Mouse (Mus musculus) thymus, postnatal 25 days (tissue): ENCODE measurements around the gene Crybb1.

Experiments
- DNase-seq: peaks from one replicate; pipeline ENCODE4 v3.0.0; 2022

The Crybb1 gene

DNA sequence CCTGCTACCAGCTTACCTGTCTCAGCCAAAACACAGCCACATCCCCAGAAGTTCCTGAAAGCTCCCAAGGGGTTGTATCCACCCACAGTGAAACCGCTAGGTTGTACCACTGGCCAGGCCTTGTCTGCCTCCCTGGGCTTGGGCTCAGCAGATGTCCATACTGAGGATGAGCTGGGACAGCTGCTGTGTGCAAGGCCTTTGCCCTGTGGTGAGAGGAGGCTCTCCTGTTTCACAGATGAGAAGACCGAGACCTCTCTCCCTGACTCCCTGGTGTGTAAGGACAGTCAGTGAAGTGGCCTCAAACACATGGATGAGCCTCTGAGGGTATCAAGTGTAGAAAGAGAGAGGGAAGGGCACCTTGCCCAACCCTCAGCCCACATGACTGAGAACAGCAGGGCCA, 32.0 kb downstream of the Crybb1 start:
- DNase-seq, result no peak

DNA sequence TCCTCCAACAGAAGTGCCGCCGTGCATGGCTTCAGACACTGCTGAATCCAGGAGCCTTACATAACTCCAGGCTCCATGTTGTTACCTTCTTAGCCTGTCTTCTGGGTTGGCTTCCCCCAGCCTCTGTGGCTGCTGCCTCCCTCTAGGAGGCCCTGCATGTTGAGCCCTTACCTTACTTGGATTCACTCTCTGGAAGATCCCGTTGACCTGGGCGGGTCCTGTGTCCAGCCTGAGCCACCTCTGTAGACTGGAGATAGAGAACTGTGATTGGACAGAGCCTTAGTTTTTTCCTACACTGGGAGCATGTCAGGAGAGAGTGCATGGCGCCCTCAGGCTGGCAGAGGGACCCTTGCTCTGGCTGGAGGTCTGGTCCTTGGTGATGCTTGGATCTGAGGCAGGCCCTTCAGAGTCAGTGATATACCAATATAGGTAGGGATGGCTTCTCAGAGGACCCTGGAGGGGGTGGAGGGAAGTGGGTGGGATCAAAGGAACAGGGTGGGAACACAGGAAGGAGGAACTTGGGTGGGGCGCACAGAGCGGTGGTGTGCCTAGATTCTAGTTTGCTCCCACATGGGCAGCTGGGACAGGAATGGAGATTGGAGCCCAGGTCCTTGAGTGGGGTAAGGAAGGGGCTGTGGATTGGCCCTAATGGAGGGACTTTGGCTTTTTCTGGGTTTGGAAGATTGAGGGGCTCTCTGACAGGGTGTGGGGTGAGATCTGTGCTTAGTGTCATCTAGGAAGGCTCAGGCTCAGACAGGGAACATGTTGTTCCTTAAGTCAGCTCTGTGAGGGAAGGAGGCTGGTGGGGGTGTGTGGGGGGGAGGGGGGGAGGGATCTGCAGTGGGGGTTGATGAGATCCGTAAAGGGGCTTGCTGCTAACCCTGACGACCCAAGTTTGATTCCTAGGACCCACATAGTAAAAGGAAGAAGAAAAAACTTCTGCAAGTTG, 32.9 kb downstream of the Crybb1 start:
- DNase-seq, result no peak

DNA sequence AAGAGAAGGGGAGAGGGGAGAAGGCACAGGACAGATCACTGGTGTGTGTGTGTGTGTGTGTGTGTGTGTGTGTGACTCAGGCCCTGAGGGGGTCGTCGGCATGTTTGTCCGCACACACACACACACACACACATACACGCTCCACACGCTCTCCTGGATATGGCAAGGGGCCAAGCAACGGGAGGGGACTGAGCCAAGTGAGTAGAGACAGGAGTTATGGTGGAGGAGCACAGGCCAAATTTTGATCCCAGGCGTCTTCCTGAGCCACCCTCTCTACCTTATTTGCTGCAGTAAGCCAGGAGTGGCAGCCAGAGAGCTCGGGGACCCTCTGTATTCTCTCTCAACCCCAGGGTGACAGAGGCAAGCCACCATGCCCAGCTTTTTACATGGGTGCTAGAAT, 33.6 kb downstream of the Crybb1 start:
- no peak for DNase-seq

DNA sequence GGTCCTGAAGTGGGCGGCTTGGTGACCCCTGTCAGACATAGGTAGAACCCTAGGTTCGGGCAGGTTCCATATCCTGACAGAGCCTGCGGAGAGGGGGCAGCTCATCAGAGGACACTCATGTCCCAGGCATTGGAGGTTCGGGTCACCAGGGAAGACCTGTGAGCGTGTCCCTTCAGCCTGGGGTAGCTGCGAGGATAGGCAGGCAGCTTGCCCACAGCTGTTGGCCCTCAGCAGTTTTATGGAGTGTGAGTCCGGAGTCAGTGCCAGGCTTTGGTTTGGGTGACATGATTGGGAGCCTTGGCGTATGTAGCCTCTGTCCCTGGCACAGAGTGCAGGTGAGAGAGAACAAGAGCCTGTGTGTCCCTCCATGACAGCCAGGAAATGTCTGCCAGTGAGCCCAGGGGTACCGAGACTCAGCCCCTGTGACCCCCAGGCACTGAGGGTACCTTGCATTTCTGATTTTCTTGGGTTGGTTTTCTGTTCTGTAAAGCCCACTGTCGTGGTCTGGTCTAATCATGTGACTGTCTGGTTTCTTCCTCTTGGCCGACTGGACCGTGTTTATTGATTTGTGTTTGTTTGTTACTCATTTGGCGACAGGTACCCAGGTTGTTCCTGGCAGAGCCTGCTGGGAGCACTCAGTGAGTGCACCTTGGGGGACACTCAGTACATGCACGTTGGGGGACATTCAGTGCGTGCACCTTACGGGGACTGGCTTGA, 34.4 kb downstream of the Crybb1 start:
- no peak for DNase-seq

DNA sequence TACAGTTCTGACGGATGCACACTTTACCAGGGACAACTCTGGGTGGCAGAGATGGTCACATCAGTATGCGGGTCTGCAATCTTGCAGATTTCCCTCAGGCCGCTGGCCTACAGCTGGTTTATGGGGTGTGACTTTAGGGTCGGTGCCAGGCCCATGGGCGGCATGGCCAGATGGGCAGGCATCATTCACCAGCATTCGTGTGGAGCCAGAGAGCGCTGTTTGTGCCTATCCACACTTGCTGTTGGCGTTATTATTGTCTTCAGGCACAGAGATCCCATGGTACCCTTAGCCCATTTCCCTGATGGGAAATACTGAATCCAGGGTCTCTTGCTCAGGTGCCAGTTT, 34.9 kb downstream of the Crybb1 start:
- DNase-seq, result no peak

DNA sequence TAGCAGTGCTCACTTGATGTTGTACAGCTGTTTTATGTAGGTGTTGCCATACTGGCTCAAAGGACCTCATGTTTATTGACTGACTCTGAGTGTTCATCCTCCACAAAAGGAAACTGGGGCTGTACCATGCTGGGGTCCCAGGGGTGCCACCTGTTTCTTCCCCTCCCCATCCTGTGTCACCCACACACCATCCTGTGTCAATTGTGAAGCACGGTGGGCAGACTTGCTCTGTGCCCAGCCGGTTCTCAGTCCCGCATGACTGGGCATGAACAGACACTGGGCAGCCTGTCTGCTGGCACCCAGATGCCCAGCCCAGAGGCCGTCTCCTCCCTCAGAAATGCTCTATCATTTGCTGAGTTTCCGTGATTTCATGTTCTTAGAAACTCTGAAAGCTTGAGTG, 36.3 kb downstream of the Crybb1 start:
- DNase-seq, result no peak

DNA sequence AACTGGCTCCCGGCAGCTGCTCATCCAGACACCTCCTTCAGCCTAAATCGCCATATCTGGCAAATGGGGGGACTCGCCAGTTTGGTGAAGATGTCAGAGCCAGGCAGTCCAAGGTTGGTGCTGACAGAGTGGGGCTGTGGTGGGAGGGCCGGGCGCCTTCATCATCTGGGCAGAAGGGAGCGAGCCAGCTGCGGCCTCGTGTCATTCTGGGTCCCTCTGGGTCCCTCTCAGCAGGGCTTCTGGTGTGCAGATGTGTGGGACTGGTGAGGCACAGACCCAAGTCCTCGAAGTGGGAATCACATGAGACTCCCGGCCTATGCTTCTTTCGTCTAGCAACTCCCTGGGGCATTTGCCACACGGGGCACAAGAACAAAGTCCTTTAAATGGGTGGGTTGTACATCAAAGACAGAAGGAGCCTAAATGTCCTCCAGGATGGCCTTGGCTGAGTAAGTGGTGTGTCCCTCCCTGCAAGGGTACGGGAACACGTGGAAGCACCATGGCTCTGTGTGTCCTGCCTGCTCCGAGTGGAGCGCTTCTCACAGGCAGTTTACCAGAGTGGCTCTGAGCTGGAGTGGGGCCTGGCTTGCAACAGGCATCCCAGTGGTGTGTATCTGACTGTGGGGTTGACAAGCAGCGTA, 36.8 kb downstream of the Crybb1 start:
- no peak for DNase-seq

DNA sequence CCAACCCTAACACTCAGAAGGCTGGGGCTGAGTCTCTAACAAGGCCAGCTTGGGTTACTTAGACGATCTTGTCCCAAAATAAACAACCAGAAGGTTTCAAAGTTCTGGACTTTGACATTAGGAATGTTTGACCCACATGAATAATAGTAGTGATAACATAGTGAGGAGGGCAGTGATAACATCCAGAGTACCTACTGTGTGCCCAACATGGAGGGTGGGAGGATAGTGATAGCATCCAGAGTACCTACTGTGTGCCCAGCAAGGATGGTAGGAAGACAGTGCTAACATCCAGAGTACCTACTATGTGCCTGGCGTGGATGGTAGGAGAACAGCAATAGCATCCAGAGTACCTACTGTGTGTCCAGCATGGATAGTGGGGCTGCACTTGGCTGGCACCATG, 38.2 kb downstream of the Crybb1 start:
- DNase-seq, result no peak

DNA sequence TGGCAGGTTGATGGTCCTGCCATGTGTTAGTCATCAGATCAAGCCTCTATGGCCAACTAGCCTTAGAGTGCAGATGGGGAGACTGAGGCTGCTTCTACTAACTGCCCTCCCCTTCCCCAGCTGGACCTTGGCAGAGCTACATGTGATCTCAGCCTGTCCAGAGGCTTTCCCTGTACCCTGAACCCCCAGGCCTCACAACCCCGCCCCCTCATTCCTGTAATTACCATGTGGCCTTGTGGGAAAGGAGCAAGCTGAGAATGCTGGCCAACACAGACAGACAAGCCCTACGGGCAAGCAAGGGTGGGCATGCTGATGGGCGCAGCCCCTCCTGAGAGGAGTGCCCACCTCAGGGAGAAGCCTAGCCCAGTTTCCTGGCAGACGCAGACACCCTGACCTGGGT, 39.1 kb downstream of the Crybb1 start:
- no peak for DNase-seq

DNA sequence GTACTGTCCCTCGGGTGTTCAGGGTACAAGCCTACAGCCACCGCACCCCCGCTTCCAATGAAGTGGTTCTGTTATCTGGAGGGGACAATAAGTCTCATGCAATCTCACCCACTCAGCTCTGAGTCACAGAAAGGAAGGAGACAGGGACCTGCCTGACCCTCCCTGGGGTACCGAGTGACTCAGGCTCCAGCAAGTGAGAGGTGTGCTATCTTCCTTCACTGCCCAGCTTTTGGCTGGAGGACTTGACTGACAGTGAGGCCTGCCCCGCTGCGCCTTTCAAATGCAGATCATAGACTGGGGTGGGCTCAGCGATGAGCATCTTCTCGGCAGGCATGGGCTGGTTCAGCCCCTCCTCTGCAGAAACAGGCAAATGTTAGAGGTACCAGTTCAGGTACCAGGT, 39.5 kb downstream of the Crybb1 start:
- no peak for DNase-seq

DNA sequence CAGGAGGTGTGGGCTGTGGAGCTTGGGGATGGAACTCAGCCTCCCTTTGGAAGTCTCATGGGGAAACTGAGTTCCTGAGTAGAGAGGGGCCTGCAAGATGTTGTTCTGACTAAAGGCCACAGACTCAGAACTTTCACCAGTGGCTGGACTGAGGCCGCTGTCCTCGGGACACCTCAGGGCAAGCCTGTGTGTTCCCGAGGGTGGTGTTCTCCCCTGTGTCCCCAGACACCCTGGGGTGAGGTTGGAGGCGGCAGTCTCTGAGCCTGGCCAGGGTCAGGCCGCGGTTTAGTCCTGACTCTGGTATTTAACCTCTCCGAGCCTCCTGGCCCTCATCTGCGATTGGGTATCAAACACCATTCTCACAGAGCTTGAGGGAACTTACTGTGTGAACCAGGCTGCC, 39.9 kb downstream of the Crybb1 start:
- DNase-seq, result no peak

DNA sequence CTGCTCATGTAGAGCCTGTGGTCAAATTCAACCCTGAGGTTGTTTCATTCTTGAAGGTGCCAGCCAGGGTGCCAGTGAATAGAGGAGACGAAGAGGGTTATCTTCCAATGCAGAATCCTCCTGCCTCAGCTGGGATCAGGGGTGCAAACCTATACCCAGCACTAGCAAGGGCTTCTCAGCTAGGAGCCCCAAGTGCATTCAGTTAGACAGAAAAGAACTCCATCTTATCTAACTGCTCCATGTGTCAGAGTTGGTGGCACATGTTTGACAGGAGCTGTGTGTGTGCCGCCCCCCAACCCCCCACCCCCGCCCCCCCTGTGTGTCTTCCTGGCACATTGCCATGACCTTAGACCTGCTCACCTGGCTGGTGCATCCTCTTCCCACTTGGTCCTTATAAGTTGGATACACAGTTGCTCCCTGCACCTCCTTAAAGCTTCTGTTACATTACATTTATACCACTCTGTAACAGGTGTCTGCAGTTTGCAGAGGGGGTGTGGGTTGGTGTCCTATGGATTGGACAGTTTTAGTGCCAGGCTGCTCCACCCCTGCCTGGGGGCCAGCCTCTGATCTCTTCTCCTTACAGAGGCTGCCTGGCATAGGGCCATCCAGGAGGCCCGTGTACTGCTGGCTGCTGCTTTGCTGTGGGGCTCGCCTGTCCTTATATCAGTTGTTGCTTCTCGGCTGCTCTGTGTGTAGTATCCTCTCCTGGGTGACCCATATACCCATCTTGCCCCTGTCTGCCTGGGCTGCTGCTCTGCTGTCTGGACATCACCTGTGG, 41.0 kb downstream of the Crybb1 start:
- DNase-seq, result no peak

DNA sequence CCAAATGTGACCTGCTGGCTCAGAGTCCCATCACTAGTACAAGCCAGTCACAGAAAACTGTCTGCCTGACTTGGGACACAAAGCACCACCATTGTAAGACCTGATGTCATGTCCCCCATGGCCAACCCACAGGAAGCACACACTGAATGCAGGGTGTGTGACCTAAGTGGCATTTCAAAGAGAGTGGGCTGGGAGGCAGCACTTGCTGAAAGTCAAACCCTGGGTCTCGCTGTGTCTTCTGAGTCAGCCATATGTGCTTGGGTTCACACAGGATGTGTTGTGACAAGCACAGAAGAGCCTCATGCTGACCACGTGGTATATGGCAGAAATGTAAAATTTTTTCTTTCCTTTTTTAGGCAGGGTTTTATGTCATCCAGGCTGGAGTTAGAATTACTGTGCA, 41.6 kb downstream of the Crybb1 start:
- peak; percentile 43 for DNase-seq

DNA sequence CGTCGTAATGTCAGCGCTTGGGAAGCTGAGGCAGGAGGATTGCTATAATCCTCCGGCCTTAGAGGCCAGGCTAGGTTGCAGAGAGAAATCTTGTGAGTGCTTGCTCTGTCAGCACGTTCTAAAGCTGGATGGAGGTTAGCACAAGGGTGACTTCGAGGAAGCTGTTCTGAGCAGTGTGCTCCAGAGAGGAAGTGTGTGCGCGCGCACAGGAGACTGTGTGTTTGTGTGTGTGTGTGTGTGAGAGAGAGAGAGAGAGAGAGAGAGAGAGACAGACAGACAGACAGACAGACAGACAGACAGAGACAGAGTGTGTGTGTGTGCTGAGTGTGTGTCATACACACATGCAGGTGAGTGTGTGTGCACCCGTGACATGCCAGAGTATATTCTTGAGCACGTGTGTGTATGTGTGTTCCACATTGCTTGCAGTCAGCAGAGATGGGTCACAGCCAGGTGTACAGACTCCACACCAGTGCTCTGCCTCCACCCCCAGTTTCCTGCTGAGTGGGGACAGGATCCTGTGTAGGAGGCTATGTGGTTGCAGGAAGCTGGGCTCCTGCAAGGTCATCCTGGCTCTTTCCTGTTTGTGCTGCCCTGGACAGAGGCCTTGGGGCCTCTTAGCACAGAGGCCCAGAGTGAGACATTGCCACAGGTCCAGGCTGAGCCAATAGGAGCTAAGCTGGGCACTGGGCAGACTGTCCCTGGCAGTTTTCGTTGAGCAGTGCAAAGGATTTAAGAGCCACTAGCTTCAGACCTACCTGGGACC, 42.8 kb downstream of the Crybb1 start:
- peak; percentile 63 for DNase-seq

DNA sequence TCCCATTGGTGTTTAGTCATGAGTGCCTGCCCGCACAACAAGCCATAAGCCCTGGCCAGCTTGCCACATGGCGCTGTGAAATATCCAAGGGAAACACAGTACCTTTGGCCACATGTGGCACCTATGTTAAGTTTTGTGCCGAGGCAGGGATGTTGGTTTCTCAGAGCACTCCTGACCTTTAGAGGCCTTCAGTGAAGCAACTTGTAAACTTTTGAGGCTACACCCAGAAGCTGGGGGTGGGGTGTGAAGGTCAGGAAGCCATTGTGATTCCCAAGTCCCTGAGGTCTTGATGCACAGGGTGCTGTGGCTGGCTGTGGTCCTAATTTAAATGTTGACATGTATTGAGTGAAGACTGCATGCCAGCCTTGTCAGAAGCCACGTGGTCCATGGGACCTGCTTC, 43.8 kb downstream of the Crybb1 start:
- no peak for DNase-seq

DNA sequence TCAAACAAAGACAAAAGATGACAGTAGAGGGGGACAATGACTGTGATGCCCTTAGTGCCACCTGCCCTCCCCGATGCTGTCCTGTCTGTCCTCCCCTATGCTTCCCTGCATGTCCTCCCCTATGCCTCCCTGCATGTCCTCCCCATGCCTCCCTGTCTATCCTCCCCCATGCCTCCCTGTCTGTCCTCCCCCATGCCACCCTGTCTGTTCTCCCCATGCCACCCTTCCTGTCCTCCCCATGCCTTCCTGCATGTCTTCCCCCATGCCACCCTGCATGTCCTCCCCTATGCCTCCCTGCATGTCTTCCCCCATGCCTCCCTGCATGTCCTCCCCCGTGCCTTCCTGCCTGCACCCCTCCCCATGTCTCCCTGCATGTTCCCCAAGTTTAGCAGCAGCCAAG, 44.5 kb downstream of the Crybb1 start:
- no peak for DNase-seq

DNA sequence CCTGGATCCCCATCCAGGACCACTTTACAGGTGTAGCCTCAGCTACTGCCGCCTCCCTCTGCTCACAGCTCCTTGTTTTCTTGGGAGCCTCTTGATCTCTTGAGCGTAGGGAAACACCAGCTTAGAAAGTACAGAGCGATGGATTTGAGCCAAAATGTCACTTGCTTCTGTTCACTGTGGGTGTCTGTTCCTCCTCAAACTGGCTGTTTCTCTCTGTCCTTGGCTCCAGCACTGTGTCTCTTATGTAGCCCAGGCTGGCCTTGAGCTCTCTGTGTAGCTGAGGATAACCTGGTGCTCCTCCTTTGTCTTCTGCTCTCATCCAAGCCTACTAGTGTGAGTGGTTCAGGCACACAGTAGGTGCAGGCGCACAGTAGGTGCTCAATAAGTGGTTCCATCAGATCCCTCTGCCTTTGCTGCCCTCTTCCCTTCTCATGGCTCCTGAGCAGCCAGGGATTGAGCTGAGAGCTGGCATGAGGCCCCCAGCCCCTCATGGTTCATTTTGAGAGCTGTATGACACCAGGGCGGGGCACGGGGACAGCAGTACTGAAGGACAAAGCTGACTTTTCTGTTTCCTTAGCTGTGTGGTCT, 45.2 kb downstream of the Crybb1 start:
- no peak for DNase-seq

DNA sequence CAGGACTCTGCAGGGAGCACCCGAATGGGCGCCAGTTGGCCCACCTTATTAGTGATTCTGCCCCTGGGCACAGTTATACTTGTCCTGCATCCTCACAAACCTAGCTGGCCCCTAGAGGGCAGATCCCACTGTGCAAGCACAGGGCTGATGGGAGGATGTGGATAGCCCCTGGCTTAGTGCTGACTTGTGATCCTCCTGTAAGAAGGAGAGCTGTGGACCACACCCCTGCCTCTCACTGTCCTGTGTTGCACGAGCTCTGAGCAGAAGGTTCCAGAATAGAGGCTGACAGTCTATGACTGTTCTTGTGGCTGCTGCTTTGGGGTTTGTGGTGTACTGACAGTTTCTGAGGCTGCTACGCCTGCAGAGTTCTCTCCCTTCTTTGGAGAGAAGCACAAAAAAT, 46.1 kb downstream of the Crybb1 start:
- DNase-seq, result no peak

DNA sequence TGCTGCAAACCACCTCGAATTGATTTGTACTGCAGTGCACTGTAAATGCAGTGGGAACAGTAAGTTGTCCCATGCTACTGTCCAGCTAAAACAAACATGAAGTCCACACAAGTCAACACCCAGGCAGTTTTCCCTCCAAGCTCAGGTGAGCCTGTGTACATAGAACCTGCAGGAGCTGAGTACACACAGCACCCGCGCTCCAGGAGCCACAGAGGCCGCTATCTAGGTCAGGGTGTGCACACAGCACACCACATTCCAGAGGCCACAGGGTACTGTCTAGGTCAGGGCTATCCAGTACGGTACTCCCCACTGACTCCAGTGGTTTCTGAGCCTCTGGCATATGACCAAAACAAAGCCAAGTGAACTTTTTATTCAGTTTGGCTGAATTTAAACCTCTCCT, 46.7 kb downstream of the Crybb1 start:
- DNase-seq, result no peak

DNA sequence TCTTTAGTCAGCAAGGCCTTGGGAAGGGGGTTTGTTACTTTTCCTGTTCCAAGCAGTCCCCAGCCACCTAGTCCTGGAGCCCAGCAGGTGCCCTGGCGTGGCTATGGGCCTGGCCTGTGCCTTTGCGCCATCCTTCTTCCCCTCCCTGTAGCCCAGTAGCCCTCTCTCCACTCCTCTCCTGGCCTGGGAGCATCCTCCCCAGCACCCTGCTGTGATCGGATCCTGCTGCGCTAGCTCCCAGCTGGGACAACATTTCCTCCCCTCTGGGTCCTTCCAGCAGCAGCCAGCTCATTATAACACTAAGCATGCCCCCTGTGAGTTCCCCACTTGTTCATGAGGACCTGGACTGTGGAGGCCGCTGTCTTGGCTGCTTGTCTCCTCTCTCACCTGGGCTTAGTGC, 50.2 kb downstream of the Crybb1 start:
- DNase-seq, result no peak

DNA sequence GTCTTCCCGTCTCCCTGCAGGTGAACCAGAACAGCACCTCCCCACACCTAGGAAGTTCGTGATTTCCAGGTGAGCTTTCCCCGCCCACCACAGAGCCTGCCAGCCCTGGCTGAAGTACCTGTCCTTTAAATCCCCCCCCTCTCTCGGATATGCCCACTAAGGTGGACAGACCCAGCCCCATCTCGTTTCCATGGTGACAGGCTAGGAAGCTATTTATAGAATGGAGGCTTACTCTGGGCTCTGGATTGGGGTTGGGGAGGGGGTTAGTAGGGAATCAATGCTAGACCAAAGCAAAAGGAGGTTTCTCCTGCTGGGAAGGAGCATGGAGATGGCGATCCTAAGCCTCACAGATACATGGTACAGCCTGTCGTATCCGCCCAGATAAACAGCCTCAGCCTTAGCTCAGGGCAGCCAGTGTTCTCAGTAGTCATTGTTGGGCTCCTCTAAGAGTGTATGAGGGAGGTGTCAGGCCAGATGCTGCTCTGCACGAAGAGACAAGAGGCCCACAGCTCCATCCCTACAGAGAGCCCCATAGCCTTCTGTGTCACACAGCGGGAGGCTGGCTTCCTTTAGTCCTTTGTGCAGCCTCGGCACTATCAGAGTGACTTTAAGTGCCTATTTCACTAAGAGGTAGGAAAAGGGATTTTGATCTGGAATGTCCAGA, 57.7 kb downstream of the Crybb1 start:
- no peak for DNase-seq
